Mouse (Mus musculus) adrenal gland (tissue): Measurements from ENCODE around the gene Tgfbr3.
"Not testable (repeated sequence)": the region's sequence is repeated elsewhere in the genome, so short reads cannot be mapped to it uniquely, and the experiment has no call there.

Experiments used
- intact Hi-C: fragments of 180-260 bp; cut with DNase I; formaldehyde crosslinking; loops from one replicate; pipeline ENCODE4 v1.15.1; 2025

Gene Tgfbr3

DNA sequence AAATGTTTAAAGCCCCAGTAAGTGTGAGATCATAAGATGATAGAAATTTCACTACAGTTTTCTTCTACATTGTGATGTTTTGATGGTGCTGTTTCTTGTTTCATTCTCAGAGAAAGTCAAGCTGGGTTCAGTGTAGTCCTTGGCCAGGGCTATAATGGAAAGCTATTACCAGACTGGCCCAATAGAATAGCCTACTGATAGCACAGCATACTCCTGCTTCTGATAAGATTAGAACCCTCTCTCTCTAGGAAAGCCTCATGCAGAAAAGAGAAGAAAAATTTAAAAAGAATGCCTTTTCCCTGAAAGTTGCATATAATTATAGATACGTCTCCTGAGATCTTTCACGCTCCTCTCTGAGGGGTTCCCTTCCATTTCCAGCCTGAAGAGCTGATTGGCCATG, 46.0 kb downstream of the Tgfbr3 start:
- intact Hi-C loops, result no loop called here

DNA sequence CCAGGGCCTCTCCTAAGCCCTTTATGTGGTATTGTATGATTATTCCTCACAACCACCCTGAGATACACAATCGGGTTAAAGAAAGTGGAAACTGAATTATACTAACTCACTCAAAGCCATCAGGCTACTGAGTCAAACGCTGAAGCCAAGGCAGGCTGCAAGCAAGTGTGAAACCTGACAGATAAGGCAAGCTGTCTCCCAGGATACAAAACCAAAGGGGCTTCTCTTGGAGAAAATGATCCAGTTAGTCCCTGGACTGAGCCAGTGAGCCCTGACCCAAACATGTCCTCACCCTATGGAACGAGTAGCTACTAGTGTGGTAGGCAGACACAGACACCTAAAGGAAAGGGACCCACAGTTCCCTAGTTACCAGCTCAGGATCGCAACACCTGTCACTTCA, 46.4 kb downstream of the Tgfbr3 start:
- intact Hi-C loops, result no loop called here

DNA sequence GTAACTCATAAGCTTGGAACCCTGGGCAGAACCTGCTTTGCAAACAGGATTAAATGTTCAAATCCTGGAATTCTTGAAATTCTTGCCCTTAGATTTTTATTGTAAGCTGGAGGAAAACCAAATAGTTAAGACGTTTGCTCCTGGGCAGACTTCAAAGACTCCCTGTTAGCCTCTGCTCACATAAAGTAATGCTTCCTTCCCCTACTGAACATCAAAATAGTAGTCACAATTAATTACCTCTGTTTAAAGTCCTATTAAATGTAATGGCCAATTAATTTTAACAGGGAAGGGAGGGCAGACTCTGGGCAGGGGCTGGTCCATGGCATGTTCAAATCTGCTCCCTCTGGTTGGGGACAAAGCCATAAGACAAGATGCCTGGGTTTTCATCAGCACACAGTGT, 49.2 kb downstream of the Tgfbr3 start:
- intact Hi-C loops, result no loop called here

DNA sequence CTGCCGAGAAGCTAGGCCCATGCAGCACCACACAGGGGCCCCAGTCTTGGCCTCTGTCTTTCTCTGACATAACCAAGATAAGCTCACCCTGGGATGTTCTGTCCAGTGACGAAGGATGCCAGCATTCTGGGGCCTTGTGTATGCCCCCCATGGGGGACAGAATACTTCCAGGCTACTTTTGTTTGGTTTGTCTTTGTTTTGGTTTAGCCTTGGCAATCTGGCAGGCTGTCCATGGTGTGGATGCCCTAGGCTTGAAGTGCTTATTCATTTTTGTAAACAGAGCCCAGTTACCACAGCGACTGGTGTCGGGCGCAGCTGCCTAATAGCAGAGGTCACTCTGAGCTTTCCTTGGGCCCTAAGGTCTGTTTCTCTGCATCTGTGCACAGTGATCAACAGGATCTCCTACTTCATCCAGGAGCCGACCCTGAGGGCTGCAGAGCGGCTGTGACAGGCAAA, 51.4 kb downstream of the Tgfbr3 start:
- intact Hi-C loops, result loop anchor here (5.0 kb wide), 1 partner anchor 49 kb away; the partner anchor contains the start of gene Tgfbr3

DNA sequence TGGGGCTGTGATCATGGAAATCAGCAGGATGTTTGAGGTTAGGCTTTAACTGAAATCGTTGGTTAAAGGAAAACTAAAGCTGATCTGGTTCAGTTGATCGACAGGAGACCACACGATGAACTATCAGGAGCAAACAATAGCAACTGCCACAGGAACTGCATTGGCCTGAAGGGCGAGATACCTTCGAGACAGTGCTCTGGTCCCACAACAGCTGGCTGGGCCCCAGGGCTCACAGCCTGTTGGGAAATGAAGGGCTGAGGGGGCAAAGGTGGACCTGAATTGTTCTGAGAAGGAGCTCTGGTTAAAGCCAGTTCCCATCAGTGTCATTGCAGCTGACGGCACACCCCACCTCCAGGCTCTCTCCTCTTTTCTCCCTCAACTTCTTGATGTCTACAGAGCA, 52.5 kb downstream of the Tgfbr3 start:
- intact Hi-C loops, result loop anchor here (5.0 kb wide), 1 partner anchor 50 kb away; the partner anchor contains the start of gene Tgfbr3

DNA sequence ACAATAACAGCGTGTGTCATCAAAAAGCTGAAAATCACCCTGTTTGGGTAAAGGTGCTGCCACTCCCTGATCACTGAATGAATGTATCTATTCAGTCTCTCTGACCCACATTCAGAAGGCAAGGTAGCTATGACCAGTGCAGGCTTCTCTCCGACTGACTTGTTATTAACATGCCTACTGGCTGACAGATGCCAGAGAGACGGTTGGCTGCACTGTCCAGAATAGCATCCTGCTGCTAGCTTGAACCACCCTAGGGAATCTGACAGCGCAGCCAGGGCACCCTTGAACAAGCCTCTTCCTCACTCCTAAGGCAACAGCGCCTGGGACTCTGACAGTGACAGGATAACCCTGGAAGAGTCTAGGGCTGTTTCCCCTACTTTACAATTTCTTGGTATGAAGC, 53.4 kb downstream of the Tgfbr3 start:
- intact Hi-C loops, result loop anchor here (5.0 kb wide), 1 partner anchor 51 kb away; the partner anchor contains the start of gene Tgfbr3

DNA sequence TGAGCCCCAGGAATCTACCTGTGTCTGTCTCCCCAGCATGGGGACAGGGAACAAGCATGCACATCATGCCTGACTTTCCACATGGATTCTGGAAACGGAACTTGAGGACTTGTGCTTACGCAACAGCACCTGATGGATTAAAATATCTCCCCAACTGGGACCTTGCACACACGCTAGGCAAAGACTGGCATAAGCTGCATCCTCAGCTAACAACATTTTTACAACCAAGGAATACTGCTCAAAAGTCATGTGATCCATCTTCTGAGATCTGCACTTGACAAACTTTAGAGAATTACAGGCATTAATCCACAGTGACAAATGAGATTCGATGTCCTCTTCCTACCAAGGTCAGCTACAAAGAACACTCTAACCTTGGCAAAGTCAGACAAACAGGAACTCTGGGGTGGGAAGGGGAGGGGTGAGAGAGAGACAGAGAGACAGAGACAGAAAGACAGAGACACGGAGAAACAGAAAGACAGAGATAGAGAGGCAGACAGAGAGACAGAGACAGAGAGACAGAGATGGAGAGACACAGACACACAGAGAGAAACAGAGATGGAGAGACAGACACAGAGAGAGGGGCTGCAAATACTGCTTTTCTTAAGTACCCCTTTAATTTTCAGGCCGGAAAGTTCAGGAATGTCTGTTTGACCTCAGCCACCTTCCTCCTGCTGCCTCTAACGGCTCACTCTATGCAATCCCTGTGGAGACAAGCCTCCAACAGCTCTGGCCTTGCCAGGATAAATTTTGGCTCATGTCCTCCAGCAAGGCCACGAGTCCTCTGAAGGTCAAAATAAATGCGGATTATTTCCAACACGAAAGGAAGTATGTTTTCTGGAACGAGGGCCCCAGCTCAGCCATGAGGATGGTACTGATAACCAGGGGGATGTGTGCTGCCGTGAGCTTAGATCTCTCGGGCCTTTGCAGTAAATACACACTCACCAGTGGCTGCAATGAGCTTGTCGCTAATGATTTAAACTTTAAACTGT, 55.8 kb downstream of the Tgfbr3 start:
- intact Hi-C loops, result loop anchor here (5.0 kb wide), 1 partner anchor 51 kb away; no protein-coding TSS in a partner anchor

DNA sequence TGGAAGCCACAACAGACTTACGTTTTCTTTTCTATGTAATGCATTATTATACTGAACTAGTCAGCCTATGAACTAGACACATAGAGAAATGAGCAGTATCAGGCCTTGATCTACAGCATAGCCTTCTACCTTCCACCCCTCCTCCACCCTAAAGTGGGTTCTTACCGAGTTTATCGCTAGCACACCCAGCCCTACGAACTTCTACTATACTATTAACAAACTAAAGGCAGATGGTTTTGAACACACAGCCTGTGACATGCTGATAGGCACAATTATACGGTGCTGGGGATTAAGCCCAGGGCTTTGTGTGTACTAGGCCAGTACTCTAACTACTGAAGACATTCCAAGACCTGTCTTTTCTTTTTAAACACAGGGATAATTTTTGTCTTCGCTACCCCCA, 59.2 kb downstream of the Tgfbr3 start:
- intact Hi-C loops, result loop anchor here (5.0 kb wide), 1 partner anchor 48 kb away; no protein-coding TSS in a partner anchor

DNA sequence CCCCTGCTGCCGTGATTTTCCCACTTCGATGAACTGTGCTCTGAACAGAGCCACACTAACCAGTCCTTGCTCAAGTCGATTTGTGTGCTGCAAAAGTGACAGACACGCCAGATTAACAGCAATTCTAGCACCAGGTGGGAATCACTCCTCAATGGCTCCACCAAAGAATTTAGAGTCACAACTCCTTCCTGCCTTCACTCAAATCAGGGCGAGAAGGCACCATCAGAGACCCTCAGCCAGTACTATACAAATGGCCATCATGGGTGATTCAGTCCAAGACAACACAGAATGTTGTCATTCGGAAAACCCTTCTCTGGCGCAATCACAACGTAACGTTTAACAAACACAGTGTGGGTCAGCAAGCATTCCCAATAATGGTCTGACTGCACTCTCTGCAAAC, 60.4 kb downstream of the Tgfbr3 start:
- intact Hi-C loops, result no loop called here

DNA sequence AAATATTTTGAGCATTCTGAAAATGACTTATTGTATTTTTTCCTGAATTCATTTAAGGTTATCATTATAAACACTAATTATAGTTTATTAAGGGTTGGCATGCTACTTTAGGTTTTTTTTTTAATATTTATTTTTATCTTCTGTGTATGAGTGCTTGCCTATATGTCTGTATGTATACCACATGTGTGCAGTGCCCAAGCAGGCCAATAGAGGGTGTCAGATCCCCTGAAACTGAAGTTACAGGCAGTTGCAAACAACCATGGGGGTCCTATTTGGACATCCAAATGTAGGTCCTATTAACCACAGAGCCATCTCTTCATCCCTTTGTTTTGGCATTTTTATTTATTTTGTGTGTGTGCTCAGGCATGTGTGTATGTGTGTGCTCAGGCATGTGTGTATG, 61.8 kb downstream of the Tgfbr3 start:
- intact Hi-C loops, result no loop called here

DNA sequence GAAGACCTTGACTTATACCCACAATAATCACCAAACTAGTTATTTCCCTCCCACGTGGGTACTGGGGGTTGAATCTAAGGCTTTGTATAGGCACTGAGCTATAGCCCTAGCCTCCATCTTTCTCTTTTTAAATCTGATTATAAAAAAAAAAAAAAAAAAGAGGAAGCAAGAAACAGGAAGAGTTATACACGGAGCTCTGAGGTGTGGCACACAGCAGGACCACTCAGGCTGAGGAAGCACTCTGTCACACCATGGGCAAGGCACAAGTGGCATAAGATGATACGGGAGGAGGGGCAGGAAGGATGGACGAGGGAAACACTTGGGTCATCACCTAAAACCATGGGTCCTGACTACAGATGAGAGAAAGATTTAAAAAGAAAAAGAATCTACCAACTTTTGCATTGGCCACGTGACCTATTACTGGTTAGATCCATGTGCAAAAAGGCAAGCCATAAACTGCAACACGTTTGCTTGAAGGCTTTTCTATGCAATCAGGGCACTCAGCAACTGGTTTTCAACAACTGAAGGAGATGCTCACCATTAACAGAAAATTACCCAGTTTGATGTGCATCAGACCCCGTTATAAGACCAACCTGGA, 64.5 kb downstream of the Tgfbr3 start:
- intact Hi-C loops, result no loop called here

DNA sequence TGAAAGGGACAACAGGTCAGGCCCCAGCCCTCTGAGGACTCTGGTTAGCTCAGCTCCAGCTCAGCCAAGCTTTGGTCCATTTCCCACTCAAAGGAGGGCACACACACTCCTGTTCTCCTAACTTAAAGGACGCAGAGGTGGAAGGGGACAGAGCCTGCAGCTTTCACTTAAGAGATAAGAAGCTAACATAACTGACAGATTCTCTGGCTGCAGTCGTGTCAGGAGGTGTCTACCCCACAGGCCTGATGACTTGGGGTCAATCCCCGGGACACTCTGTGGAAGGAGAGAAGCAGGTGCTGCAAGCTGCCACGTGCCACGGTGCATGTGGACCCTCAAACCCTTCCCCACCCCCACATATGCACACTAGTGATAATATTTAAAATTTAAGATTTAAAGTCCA, 65.3 kb downstream of the Tgfbr3 start:
- intact Hi-C loops, result no loop called here

DNA sequence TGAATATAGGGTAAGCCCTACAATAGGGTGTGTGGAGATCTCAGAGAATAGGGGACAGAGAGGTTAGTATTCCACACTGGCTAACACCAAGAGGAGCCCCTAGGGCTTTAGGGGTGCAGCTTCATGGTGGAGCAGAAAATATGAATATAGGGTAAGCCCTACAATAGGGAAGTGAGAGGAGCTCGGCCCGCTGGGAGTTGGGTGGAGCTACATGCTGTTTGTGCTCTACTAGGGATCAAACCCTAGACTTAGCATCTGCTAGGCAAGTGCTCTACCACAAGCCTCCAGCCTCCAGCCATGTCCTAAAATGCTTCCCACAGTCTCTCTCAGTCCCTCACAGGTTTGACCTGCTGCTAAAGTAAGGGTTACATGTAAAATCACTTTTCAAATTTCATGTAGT, 65.9 kb downstream of the Tgfbr3 start:
- intact Hi-C loops, result not testable (repeated sequence)

DNA sequence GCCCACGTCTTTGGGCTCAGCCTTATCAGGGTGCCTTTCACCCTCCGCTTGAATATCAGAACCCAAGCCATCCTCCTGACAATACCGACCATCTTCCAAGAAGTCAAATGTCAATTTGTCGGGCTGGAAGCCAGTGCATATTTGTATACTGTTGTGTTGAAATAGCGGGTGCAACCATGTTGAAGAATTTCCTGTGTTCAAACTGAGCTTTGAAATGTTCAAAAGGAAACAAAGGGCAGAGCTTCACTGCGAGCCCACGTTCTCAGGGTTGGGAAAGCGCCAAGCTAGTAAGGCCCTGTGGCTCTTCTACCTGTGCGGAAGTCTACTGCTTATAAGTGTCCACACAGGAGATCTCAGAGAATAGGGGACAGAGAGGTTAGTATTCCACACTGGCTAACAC, 66.4 kb downstream of the Tgfbr3 start:
- intact Hi-C loops, result no loop called here

DNA sequence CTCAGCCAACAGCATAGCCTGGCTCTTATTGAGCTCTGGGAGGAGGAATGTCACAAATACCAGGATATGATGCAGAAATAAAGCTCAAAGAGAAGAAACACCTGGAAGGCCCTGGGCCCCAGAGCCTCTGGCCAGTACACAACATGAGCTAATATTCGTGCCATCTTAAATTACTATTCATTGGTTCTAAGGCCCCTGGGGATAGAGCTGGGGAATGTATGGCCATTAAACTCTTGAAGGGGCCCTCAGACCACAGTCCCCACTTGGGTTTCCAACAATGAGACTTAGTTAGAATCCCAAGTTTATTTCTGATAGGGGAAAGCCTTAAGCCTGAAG, 66.8 kb downstream of the Tgfbr3 start:
- intact Hi-C loops, result no loop called here

DNA sequence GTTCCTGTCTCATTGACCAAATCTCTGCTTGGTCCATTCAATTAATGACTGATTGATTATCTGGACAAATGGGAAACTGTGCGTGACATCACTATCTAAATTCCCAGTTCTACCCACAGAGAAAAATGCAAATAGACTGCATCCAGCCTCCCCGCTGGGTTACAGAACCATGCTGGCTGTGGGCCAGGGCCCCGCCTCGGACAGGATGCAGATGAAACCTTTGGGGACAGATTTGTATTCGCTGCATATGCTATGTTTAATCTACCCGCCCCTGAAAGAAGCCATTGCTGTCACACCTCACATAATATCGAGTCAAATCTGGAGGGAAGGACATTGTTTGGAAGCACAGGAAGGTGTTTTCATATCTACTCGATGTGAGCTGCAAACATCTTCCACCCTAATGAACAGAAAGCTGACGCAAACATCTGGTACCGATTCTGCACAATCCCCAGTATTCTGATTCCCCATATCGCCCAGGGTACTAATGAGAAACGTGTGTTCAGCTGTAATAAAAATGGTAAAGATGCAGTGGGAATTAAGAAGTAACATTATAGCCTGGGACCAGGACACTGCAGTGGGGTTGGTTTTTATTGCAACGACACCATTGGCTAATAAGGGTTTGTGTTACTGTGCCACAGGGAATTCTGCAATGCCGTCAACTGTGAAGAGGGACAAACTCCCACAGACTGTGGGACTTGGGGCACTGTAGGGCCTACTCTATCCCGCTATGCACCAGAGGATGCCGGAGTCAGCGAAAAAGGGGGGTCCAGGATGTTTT, 67.3 kb downstream of the Tgfbr3 start:
- intact Hi-C loops, result no loop called here

DNA sequence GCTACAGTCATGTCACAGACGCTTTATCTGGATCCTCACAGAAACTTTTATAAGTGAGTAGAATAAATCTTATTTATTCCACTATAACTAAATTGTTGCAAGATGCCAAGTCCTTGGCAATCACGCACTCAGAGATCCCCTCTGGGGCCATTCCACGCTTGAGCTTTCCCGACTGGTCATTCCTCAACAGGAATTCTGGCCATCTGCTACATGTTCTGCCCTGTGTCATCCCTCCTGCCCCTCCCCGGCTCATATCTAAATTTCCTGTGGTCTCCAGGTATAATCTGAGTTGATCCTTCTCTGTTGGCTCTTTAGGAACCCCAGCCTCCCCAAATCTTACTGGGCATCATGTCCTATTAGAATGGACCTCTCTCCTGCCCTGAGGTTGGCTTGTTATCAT, 68.5 kb downstream of the Tgfbr3 start:
- intact Hi-C loops, result no loop called here

DNA sequence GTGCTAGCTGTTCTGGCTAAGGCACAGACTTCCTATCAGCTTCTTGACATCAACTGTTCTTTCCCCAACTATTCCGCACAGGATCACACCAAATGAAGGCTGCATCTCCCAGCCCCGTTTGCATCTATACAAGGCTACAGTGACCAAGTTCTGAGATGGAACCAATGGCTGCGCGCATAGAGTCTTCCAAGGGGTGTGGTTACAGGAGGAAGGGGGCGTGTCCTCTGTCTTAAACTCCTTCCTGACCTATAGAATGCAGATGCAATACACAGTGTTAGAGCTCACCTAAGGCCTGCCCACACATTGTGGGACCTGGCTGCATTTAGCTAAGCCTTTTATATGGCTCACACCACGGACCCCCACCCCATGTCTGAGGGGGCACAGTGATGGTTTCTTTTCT, 69.5 kb downstream of the Tgfbr3 start:
- intact Hi-C loops, result no loop called here

DNA sequence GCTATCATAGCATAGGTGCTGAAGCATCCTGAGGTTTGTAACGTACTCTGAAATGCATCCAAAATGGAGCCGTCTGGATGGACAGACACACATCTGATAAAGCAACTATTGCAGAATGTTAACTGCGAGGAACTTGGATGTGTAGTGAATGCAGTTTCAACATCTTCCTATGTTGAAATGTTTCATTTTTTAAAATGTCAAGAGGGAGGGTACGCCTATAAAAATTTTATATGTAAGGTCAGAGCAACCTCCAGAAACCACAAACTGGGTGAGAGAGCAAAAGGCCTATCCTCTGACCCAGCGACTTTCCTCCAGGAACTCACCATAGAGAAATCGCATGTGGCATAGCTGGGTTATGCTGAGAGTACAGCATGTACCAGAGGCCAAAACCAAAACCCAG, 70.1 kb downstream of the Tgfbr3 start:
- intact Hi-C loops, result no loop called here

DNA sequence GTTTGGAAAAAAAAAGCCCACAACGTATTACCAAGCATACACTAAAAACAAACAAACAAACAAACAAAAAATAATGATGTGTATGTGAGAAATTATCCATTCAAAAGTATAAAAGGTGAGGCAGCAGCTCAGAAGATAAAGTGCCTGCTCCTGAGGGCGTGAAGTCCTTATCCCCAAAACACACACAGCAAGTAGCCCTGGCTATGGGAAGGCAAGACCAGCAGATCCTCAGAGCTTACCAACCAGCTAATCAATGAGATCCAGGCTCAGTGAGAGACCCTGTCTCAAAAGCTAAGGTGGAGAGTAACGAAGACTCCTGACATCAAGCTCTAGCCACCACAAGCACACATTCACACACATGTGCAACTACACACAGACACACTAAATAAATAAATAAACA, 70.8 kb downstream of the Tgfbr3 start:
- intact Hi-C loops, result no loop called here

DNA sequence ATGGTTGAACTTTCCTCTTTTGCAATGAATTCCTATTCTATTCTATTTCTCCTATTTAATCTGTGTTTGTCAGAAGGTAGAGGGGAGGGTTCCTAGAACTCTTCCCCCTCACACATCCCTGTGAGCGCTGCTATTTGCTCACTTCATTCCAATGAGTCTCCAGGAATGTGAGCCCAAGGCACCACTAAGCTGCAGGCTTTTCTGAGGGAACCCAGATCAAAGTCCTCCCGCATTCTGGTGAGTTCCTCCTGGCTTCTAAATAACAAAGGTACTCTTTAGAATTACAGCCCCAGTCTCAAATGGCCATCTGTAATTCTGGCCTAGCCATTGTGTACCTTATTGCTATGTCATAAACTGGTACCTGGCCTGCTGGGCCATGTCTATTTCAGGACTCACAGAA, 72.3 kb downstream of the Tgfbr3 start:
- intact Hi-C loops, result no loop called here
